Mouse (Mus musculus) embryo, embryonic 11 days (tissue): ENCODE measurements around the gene Il17rd.

Source experiments
- DNase-seq: peaks from one replicate; pipeline ENCODE4 v3.0.0-alpha.2; 2015

The Il17rd gene

GRCm38 (mm10) chr14:27038783-27039182 lies at the start of gene Il17rd:
TSS of gene Il17rd (plus strand) at chr14:27038941.
- peak; percentile 93 for DNase-seq

GRCm38 (mm10) chr14:26991622-26992021 lies 47.1 kb upstream of the Il17rd start:
- DNase-seq = no peak

GRCm38 (mm10) chr14:26993427-26993826 lies 45.3 kb upstream of the Il17rd start:
- no peak for DNase-seq

GRCm38 (mm10) chr14:26994211-26994741 lies 44.5 kb upstream of the Il17rd start, which contains the start of gene Hesx1:
TSS of gene Hesx1 (plus strand) at chr14:26994416.
- DNase-seq = peak; percentile 87

- no peak for DNase-seq
Observed at GRCm38 (mm10) chr14:26996257-26996656, 42.5 kb upstream of the Il17rd start.

- no peak for DNase-seq
Observed at GRCm38 (mm10) chr14:27000386-27000785, 38.4 kb upstream of the Il17rd start.

- no peak for DNase-seq
Observed at GRCm38 (mm10) chr14:27004906-27005305, 33.8 kb upstream of the Il17rd start.

- no peak for DNase-seq
Observed at GRCm38 (mm10) chr14:27005937-27006336, 32.8 kb upstream of the Il17rd start.

GRCm38 (mm10) chr14:27011561-27011960 lies 27.2 kb upstream of the Il17rd start:
- DNase-seq = no peak

GRCm38 (mm10) chr14:27013658-27014057 lies 25.1 kb upstream of the Il17rd start:
- no peak for DNase-seq

GRCm38 (mm10) chr14:27017936-27018335 lies 20.8 kb upstream of the Il17rd start:
- no peak for DNase-seq

- no peak for DNase-seq
Observed at GRCm38 (mm10) chr14:27019850-27020249, 18.9 kb upstream of the Il17rd start.

- DNase-seq = no peak
Observed at GRCm38 (mm10) chr14:27022876-27023275, 15.9 kb upstream of the Il17rd start.

GRCm38 (mm10) chr14:27024664-27025063 lies 14.1 kb upstream of the Il17rd start:
- DNase-seq = no peak

GRCm38 (mm10) chr14:27029771-27030173 lies 9.0 kb upstream of the Il17rd start:
- peak; percentile 89 for DNase-seq

- peak; percentile 78 for DNase-seq
Observed at GRCm38 (mm10) chr14:27031142-27031541, 7.6 kb upstream of the Il17rd start.

GRCm38 (mm10) chr14:27037513-27037912 lies 1.2 kb upstream of the Il17rd start:
- DNase-seq = no peak

- peak; percentile 78 for DNase-seq
Observed at GRCm38 (mm10) chr14:27039281-27040248, 824 bp downstream of the Il17rd start.

- DNase-seq = no peak
Observed at GRCm38 (mm10) chr14:27040451-27040850, 1.7 kb downstream of the Il17rd start.

GRCm38 (mm10) chr14:27042280-27042983 lies 3.7 kb downstream of the Il17rd start:
- DNase-seq = no peak

- no peak for DNase-seq
Observed at GRCm38 (mm10) chr14:27043416-27043815, 4.7 kb downstream of the Il17rd start.

- DNase-seq = peak; percentile 58
Observed at GRCm38 (mm10) chr14:27044221-27044966, 5.7 kb downstream of the Il17rd start.

- peak; percentile 74 for DNase-seq
Observed at GRCm38 (mm10) chr14:27044967-27045361, 6.2 kb downstream of the Il17rd start.
